Mouse (Mus musculus): ENCODE data around the gene Reck. TPM values are rescaled to one million over a fixed set of nuclear protein-coding genes. Genes with fewer than 3 reads are reported as not detected.
A peak's percentile ranks its signal among the peaks of the same experiment; 100 is the strongest.

Reck gene
- total RNA-seq (2022) = 1 to 10 TPM; 8.1 to 8.8 (median 8.3) TPM

DNA sequence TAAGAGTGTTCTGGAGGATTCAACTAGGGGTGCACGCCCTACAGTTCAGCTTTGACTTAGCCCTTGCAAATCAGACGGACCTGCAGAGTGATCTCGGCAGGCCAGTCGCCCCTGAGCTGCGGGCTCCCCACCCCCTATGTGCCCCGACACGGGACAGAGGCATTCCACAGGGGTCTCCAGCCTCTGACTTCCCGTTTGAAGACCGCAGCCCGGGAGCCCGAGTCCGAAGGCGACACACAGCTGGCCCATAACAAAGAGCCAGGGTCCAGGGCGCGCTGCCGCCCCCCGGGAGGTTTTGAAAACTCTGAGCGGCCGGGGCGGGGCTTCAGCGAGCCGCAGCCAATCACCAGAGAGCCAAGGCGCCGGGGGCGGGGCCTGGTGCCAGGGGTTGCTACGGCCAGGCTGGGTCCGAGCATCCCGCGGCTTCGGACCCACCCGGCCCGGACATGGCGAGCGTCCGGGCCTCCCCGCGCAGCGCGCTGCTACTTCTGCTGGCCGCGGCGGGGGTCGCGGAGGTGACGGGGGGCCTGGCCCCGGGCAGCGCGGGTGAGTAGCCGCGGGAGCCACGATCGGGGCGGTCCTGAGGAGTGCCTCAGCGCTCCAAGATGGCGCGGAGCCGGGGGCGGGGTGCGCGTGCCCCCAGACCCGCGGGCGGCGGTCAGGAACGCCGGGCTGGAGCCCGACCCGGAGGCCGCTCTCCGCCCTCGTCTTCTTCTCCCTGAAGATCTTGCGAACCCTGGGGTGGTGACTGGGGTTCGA, at the start of gene Reck:
Reck (plus strand) TSS at position 371 of the 759 bp plus-strand sequence.
- peak; percentile 64 to 74 for DNase-seq (ENCODE audit: low spot score in 2 of 2)

DNA sequence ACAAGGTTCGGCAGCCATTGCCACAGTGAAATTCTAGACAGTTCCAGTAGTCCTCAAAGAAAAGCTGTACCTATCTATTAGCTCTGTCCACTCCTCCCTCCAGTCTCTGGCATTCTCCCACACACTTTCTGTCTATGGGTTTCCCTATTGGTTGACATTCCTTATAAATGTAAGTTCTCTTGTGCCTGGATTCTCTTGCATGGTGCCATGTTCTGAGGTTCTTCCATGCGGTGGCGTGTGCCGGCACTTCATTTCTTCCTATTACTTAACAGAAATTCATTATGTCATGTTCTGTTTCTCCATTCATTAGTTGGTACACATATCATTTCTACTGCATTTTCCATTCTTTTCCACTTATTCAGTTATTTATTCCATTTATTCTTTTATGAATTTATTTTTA, 46.5 kb upstream of the Reck start:
- DNase-seq (ENCODE audit: low spot score in 2 of 2) = no peak

- DNase-seq (ENCODE audit: low spot score in 2 of 2) = no peak
Observed at GRCm38 (mm10) chr4:43832031-43832430, 43.3 kb upstream of the Reck start.

DNA sequence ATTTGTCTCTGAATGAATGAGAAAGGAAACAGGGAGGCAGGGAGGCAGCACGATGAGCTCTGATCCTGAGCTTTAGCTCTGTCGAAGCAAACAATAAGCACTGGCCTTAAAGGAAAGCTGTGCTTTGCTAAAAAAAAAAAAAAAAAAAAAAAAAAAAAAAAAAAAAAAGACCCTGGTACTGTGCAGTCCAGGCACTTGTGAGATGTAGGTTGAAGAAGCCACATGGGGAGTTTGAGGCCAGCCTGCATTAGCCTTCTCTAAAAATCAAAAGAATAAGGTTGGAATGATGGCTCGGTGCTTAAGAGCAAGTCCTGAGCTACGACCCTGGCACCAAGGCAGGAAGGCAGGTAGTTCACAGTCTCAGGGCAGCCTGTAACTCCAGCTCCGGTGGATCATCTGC, 41.6 kb upstream of the Reck start:
- DNase-seq (ENCODE audit: low spot score in 2 of 2) = no peak

- DNase-seq (ENCODE audit: low spot score in 2 of 2) = no peak
Observed at GRCm38 (mm10) chr4:43834749-43835148, 40.6 kb upstream of the Reck start.

DNA sequence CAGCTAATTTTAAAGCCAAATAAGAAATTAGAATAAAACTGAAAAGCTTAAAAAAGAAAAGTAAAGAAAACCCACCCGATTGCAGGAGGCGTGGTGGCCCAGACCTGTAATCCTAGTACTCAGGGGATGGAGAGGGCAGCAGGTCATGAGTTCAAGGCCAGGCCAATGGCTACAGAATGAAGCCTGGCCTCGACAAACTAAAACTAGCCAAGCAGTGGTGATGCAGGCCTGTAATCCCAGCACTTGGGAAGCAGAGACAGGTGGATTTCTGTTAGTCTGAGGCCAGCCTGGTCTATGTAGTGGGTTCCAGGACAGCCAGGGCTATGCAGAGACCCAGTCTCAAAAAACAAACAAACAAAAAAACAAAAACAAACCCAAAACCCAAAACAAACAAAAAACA, 37.0 kb upstream of the Reck start:
- no peak for DNase-seq (ENCODE audit: low spot score in 2 of 2)

DNA sequence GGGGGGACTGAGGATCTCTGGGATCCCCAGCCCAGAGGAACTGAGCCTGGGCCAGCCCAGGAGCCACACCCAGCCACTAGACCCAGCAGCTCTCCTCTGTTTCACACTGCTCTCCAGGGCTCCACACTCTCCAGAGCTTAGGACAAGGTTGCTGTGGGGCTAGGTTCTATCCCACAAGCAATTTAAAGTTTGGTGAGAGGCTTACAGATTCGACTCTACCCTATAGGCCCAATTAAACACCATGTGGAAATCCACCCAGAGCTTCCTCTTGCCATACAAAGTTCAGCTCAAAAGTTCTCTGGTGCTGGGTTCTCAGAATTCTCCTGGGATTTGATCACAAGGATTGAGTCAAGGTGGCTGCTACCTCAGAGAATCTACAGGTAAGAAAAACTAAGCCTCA, 35.2 kb upstream of the Reck start, which contains the start of gene Olfr157:
Olfr157 (minus strand) TSS at position 101 of the 400 bp plus-strand sequence.
- DNase-seq (ENCODE audit: low spot score in 2 of 2) = no peak

DNA sequence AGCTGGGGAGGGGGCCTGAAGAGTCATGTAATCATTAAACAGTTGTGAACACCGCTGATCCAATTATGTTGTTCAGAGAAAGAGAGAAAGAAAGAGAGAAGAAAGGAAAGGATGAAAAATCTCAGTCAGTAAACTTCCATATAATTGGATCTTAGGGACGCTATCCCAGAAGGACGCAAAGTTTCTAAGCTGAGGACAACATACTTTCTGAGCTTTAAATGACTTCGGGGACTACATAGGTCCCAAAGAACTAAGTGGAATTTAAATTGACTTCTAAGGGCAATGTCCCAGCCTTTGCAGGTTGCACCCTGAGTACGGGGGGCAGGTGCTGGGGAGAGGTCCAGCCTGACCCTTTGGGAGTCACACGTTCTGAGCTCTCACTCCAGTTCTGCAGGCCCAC, 24.1 kb upstream of the Reck start, which contains the start of gene Olfr155:
Olfr155 (plus strand) TSS at position 301 of the 400 bp plus-strand sequence.
- no peak for DNase-seq (ENCODE audit: low spot score in 2 of 2)

DNA sequence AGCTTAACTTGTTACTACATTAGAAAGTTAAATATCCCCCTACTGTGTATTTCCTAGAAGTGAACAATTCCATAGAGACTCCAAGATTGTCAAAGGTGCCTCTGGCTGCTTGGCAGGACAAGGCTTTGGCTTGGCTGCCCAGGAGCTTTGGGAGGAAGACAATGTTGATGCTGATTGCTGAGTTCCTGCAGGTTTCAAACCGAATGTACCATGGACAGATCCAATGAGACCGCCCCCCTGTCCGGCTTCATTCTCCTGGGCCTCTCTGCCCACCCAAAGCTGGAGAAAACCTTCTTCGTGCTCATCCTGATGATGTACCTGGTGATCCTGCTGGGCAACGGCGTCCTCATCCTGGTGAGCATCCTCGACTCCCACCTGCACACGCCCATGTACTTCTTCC, 21.2 kb upstream of the Reck start:
- no peak for DNase-seq (ENCODE audit: low spot score in 2 of 2)

DNA sequence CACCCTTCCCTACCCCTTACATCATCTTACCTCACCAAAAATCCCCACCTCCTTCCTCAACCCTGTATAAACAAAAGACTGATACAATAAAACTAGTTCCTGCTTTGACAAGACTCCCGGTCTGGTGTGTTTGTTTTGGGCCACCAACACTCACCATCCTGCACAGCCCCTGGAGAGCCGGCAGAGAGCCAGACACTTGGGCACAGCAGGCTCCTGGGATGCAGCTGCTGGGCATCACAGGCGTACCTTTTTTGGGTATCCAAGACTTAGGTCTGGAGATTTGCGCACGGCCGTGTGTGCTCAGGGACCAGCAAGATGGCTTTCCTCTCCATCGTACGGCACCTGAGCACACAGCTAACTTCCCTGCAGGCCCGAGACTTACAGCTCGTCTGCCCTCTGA, 15.4 kb upstream of the Reck start:
- DNase-seq (ENCODE audit: low spot score in 2 of 2) = no peak

DNA sequence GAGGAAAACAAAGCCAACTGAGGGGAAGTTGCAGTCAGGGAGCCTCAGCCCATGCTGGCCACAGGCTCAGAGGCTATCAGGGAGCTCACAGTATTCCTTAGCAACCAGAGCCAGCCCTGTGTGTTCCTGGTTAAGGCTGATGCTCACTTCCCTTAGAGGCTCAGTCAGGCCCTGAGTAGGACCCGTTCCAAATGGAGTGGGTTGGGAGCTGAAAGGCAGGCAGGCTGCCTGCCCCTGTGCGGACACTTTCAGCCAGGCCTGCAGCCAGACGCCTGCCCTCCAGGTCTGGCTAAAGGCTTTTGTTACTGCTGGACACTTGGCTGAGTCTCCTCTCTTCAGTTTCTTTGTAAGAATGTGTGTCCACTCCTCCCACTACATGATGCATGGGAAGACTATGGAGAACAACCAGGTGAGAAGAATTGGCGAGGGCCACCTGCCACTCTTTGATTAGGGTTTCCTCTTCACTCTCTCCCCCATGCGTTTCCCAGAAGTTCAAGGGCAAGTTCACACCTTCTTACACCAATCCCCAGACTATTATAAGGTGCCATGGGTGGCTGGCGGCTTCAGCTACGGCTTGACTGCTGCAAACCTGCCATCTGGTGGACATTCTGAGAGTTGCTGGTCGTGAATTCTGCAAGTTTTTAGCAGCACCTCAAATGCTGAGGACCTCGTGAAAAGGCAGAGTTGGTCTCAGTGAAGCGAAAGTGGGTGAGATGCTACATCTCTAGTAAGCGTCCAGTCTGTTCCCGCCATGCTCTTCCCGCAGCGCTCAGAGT, 14.4 kb upstream of the Reck start:
- DNase-seq (ENCODE audit: low spot score in 2 of 2) = peak; percentile 8 to 68

DNA sequence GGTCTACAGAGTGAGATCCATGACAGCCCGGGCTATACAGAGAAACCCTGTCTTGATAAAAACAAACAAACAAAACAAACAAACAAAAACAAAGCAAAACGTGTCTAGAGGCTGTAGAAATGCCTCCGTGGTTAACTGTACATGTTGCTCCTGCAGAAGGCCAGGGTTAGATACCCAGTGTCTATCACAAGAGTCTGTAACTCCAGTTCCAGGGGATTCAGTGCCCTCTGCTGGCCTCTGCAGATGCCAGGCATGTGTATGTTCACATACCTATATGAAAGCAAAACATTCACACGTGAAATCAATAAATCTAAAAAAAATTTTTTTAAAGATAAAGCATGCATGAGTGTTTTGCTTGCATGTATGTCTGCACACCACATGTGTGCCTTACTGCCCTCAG, 12.0 kb upstream of the Reck start:
- DNase-seq (ENCODE audit: low spot score in 2 of 2) = no peak

- no peak for DNase-seq (ENCODE audit: low spot score in 2 of 2)
Observed at GRCm38 (mm10) chr4:43869821-43870220, 5.5 kb upstream of the Reck start.

DNA sequence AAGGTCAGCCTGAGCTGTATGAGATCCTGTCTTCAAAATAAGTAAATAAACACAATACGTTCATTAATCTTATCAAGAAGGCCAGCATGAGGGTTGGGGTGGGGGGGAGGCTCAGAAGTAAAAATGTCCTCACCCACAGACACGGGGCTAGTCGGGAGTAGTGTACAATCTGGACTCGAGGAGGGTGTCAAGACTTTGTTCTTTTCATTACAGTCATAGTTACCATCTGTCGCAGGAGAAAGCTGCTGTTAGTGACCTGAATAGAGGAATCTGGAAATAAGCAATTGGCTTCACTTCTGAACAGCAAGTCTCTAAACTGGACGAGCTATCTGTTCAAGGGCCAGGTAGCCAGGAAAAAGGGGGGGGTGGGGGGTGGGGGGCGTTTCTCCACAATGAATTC, 829 bp upstream of the Reck start:
- no peak for DNase-seq (ENCODE audit: low spot score in 2 of 2)

DNA sequence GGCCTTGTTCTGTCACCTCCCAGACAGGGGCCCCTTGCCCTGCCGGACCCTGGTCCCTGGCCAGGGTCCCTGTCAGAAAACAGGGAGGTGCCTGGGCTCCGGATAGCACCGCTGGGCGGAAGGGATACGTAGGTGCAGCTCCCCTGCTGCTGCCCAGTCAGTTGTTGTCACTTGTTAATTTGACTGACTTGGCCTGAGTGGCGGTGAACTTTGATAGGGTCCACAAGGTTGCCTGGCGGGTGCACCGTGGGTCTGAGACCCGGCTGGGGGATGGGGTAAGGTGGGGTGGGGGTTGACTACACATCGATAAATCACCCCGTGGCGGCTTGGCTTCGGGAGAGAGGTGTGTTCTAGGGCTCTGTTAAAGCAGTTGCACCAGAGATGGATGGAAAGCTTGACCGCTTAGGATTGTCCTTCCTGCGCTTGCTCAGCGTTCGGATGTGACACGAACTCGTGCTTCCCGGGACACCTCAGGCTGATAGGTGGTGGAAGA, 635 bp downstream of the Reck start:
- peak in 1 of 2 experiments; percentile 21 for DNase-seq (ENCODE audit: low spot score in 2 of 2)

- no peak for DNase-seq (ENCODE audit: low spot score in 2 of 2)
Observed at GRCm38 (mm10) chr4:43877230-43877629, 1.9 kb downstream of the Reck start.

DNA sequence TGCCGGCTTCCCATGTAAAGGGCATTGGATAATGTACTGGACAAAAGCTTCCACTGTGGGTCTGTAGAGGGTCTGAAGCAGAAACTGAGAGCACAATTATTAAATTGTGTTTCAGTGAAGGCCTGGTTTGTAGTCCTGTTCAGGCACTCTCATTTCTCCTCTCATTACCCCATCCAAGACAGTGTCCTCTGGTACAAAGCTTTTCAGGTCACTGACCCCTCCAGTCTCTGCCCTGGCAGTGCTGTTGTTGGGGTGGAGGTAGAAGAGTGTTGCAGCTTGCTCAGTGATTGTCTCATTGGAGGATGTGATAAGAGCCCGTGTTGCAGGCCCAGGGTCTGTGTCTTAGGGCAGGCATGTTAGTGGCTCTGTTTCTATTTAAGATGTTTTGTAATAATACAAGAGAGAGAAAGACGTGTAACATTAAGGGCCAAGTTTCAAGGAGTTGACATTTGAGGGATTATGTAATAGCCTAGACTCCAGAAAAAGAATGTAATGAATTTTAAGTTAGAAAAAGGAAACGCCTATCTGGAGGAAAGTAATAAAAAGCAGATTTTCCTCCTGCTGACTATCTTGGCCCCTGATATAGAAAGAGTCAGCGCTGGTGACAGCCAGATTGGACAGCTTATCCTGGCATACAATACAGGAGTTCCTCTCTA, 2.9 kb downstream of the Reck start:
- DNase-seq (ENCODE audit: low spot score in 2 of 2) = no peak

DNA sequence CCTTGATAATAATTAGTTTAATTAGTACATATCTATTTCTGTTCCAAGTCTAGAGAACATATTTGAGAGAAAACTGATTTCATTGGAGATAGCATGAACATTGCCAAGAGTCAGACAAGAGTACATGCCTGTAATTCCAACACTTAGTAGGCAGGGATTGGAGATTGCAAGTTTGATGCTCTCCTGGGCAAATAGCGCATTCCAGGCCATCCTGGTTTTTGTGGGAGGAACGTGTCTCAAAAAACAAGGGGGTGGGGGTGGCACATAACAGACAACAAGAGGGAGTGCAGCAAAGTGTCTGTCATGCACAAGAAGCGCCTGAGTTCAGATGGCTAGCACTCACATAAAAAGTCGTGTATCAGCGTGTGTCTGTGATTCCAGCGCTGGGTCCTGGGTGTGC, 4.2 kb downstream of the Reck start:
- no peak for DNase-seq (ENCODE audit: low spot score in 2 of 2)

- DNase-seq (ENCODE audit: low spot score in 2 of 2) = no peak
Observed at GRCm38 (mm10) chr4:43884196-43884595, 8.9 kb downstream of the Reck start.

- DNase-seq (ENCODE audit: low spot score in 2 of 2) = no peak
Observed at GRCm38 (mm10) chr4:43891247-43891646, 15.9 kb downstream of the Reck start.

DNA sequence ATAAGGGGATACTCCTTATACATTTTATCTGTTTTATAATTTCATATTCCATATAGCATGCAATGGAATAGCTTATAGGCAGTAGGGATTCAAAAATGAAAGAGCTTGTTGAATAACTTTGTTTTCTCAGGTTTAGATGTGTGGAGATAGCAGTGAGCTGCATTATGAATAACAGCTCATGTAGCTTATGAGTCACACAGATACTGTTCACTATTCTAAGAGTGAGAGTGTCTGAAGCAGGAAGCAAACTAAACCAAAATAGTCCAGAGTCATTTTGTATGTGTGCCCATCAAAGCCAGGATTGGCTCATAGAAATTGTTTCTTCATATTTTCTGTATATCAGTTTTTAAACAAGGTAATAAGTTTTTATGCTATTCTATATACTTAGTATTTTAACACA, 21.9 kb downstream of the Reck start:
- no peak for DNase-seq (ENCODE audit: low spot score in 2 of 2)

DNA sequence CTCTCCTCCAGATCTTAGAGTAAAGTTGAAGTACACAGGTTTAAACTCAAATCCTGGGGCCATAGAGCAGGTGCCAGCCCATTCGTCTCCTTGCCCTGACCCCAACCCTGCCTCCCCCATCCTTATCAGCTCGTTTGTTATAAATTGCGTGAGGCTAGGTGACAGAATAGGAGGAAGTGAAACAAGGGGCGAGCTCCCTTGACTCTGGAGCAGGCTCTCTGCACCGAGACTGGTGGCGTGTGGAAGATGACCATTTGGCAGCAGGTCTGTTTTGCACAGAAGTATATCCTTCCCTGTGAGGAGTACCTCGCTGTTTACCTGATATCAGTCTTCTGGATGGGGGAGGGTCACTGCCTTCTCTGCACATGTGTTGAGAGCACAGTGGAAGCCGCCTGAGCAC, 23.9 kb downstream of the Reck start:
- no peak for DNase-seq (ENCODE audit: low spot score in 2 of 2)

All from left cerebral cortex, adult 8-10 months (tissue).